Mouse (Mus musculus) lung, postnatal 0 days (tissue): ENCODE measurements around the gene Glrx5.

ENCODE experiments used
- CTCF ChIP-seq: IDR thresholded peaks from 2 replicates; pipeline ENCODE4 v1.5.1; 2016; ENCODE audit warnings: antibody characterized with exemption, mild to moderate bottlenecking
- EP300 ChIP-seq: IDR thresholded peaks from 2 replicates; pipeline ENCODE4 v1.6.1; 2016; ENCODE audit warnings: antibody characterized with exemption, mild to moderate bottlenecking, control low read depth

DNA sequence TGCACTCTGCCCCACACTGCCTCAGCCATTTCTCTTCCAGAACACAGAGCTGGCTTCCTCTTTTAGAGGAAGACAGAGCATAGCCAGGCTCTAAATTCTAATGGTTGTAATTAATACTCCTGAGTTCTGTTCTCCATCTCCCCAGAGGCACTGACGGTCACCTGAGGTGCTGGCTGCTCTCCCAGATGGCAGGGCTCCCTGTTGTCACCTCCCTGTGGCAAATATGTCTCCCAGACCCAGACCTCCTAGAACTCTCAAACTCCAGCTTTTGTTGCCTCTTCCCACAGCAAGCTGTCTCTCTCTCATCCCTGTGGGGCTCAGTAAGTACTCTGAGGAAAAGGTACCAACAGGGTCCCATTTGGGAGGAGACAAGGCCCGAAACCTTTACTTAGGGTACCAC, 46.5 kb upstream of the Glrx5 start:
- TF ChIP-seq CTCF = no peak
- no peak for TF ChIP-seq EP300
